Mouse (Mus musculus) embryonic fibroblast, embryonic 13.5 days (primary cell): ENCODE data around the gene Map3k20.

Experiments
- CTCF ChIP-seq: IDR thresholded peaks from 2 replicates; pipeline ENCODE4 v1.5.1; 2011; ENCODE audit warnings: mild to moderate bottlenecking, control low read depth, low read length, moderate library complexity, borderline replicate concordance; ENCODE audit not compliant: insufficient read depth
- POLR2A ChIP-seq: IDR thresholded peaks from 2 replicates; pipeline ENCODE4 v1.6.1; 2011; ENCODE audit warnings: low read depth, mild to moderate bottlenecking, control low read depth, low read length, moderate library complexity

- no peak for TF ChIP-seq CTCF
- no peak for TF ChIP-seq POLR2A
Observed at GRCm38 (mm10) chr2:72240691-72241090, 44.7 kb upstream of the Map3k20 start.
